Comparison of ENCODE assay signal across 9 mouse cellular contexts in genomic region chr11:75513336-75513735, GRCm38 (mm10). TPM values are rescaled to one million over a fixed set of nuclear protein-coding genes. Genes with fewer than 3 reads are reported as not detected.
DNase-seq lines count a peak whose midpoint lies in the region; ATAC-seq and TF ChIP-seq lines count a peak whose summit lies in the region.
"Had no signal": no experiment of that assay in that cellular context is flagged by ENCODE, and none has a peak within 500 bp of the region (broad histone marks: within the 10 kb centered on the region; RNA-seq: fewer than 3 reads in every experiment).

Scarf1 (plus strand) TSS chr11:75513540.

- TF ChIP-seq CTCF in cortical plate, adult 2 months (IDR thresholded peaks at IDR 0.05; ENCODE audit: extremely low read depth, insufficient read depth, low read length) = no peak

- no peaks in the 10 kb centered on the region for H3K27me3 ChIP-seq in limb, embryonic 13.5 days
- H3K27me3 ChIP-seq in stomach, embryonic 15.5 days (replicated peaks) = no peaks in the 10 kb centered on the region

- peaks cover 15% of the 10 kb centered on the region for H3K36me3 ChIP-seq in limb, embryonic 13.5 days
- H3K36me3 ChIP-seq in stomach, embryonic 15.5 days = peaks cover 11% of the 10 kb centered on the region

- H3K9ac ChIP-seq in limb, embryonic 13.5 days = peak within 1 kb of the TSS; percentile 43
- H3K9ac ChIP-seq in stomach, embryonic 15.5 days = no peak within 1 kb of the TSS
- H3K9ac ChIP-seq: liver, embryonic 14.5 days had no signal

- no peaks in the 10 kb centered on the region for H3K9me3 ChIP-seq in limb, embryonic 13.5 days
- no peaks in the 10 kb centered on the region for H3K9me3 ChIP-seq in stomach, embryonic 15.5 days

- peak in 1 of 2 experiments; percentile 23; a peak in 2 of 4 replicates for ATAC-seq in hematopoietic stem cell, adult 5-6 weeks (replicated peaks in 1 of 2; ENCODE audit: insufficient read depth in 1 of 2, low FRiP score in 2 of 2, low TSS enrichment in 1 of 2, low read depth in 1 of 2, poor library complexity in 2 of 2, severe bottlenecking in 2 of 2)
- no peak for ATAC-seq in limb, embryonic 13.5 days (ENCODE audit: low FRiP score, low read depth)
- no peak for ATAC-seq in stomach, embryonic 15.5 days (ENCODE audit: insufficient read depth, low FRiP score, low read depth)
- ATAC-seq in inflammation-experienced regulatory T-cells, adult 6 months = no peak
- ATAC-seq in cerebellum, adult (ENCODE audit: insufficient number of reproducible peaks, low FRiP score, low TSS enrichment) = no peak

- no peak for TF ChIP-seq POLR2A in cortical plate, adult 2 months (IDR thresholded peaks at IDR 0.05; ENCODE audit: extremely low read depth, insufficient read depth, low read length)

- H3K4me1 ChIP-seq in cortical plate, adult 2 months (ENCODE audit: control insufficient read depth, insufficient read depth, low read length) = peaks cover 1% of the 10 kb centered on the region; the same call in 1 of the 2 replicates
- H3K4me1 ChIP-seq in limb, embryonic 13.5 days = peaks cover 30% of the 10 kb centered on the region
- H3K4me1 ChIP-seq in stomach, embryonic 15.5 days = peaks cover 25% of the 10 kb centered on the region

- WGBS in limb, embryonic 13.5 days = 63% methylated on average over 8 of the region's 8 CpGs
- WGBS in stomach, embryonic 15.5 days = 53% methylated on average over 8 of the region's 8 CpGs

- DNase-seq in R1 (ENCODE audit: low read depth, low spot score) = peak; percentile 51
- DNase-seq in thymus, postnatal 14 days = no peak

- peak within 1 kb of the TSS; percentile 17 for H3K4me2 ChIP-seq in limb, embryonic 13.5 days (replicated peaks)
- H3K4me2 ChIP-seq in stomach, embryonic 15.5 days = no peak within 1 kb of the TSS; the same call in 1 of the 2 replicates

- peak within 1 kb of the TSS; percentile 26; the same call in 1 of the 2 replicates for H3K4me3 ChIP-seq in cortical plate, adult 2 months (ENCODE audit: insufficient read depth, low read length)
- peak within 1 kb of the TSS; percentile 11; the same call in 1 of the 2 replicates for H3K4me3 ChIP-seq in limb, embryonic 13.5 days
- H3K4me3 ChIP-seq in stomach, embryonic 15.5 days (replicated peaks) = peak within 1 kb of the TSS; percentile 17; the same call in 1 of the 2 replicates

- peak within 1 kb of the TSS; percentile 48 for H3K27ac ChIP-seq in cortical plate, adult 2 months (ENCODE audit: insufficient read depth, low read length)
- no peak within 1 kb of the TSS; the same call in 1 of the 2 replicates for H3K27ac ChIP-seq in limb, embryonic 13.5 days
- no peak within 1 kb of the TSS for H3K27ac ChIP-seq in stomach, embryonic 15.5 days
- H3K27ac ChIP-seq: liver, embryonic 14.5 days had no signal

RNA-seq across cellular contexts. Expression of gene Scarf1, which starts in this region (rescaled TPM):
- polyA plus RNA-seq in cortical plate, adult 2 months (2012; rRNA removed) = 2.7 and 3.2 TPM in 2 replicates
- 12.2 and 17.8 TPM in 2 replicates for total RNA-seq in hematopoietic stem cell, adult 5-6 weeks (2017)
- polyA plus RNA-seq in limb, embryonic 13.5 days (2015; fragmentation: Nextera tagmentation; extraction: Ambion mirVana) = 6.0 and 6.6 TPM in 2 replicates
- polyA plus RNA-seq in stomach, embryonic 15.5 days (2015; fragmentation: Nextera tagmentation; extraction: Ambion mirVana) = 6.3 and 7.1 TPM in 2 replicates
- under 1 TPM; 0.18 to 0.93 (median 0.28) TPM for polyA plus RNA-seq in inflammation-experienced regulatory T-cells, adult 6 months (2017; shearing (Covaris generic))
